16 mouse cellular contexts compared by ENCODE assay signal in genomic region chr11:51671376-51671775, GRCm38 (mm10). TPM values are rescaled to one million over a fixed set of nuclear protein-coding genes. Genes with fewer than 3 reads are reported as not detected.
DNase-seq lines count a peak whose midpoint lies in the region; ATAC-seq and TF ChIP-seq lines count a peak whose summit lies in the region.
"Had no signal": no experiment of that assay in that cellular context is flagged by ENCODE, and none has a peak within 500 bp of the region (broad histone marks: within the 10 kb centered on the region; RNA-seq: fewer than 3 reads in every experiment).

No protein-coding gene starts in this region.

- H3K9me3 ChIP-seq in intestine, postnatal 0 days (ENCODE audit: control insufficient read depth) = no peaks in the 10 kb centered on the region
- no peaks in the 10 kb centered on the region for H3K9me3 ChIP-seq in intestine, embryonic 15.5 days
- H3K9me3 ChIP-seq: heart, embryonic 12.5 days; hindbrain, embryonic 13.5 days had no signal

- no peak overlapping the region for H3K9ac ChIP-seq in intestine, postnatal 0 days (ENCODE audit: low read depth, low read length)
- no peak overlapping the region for H3K9ac ChIP-seq in intestine, embryonic 15.5 days
- H3K9ac ChIP-seq: heart, embryonic 12.5 days; hindbrain, embryonic 13.5 days had no signal

- no peak for TF ChIP-seq CTCF in intestine, postnatal 0 days (IDR thresholded peaks at IDR 0.05; ENCODE audit: low read depth)

- no peaks in the 10 kb centered on the region for H3K27me3 ChIP-seq in intestine, postnatal 0 days (replicated peaks; ENCODE audit: control insufficient read depth, insufficient read depth, low read length)
- H3K27me3 ChIP-seq in intestine, embryonic 15.5 days (replicated peaks) = no peaks in the 10 kb centered on the region
- H3K27me3 ChIP-seq: heart, embryonic 12.5 days; hindbrain, embryonic 13.5 days had no signal

- 0 out of 2 replicates have a peak, but pooled peaks have one; percentile 13 for ATAC-seq in intestine, postnatal 0 days
- ATAC-seq in intestine, embryonic 15.5 days = no peak
- ATAC-seq: forebrain, embryonic 16.5 days; hindbrain, postnatal 0 days had no signal

- H3K27ac ChIP-seq in intestine, postnatal 0 days (ENCODE audit: low read depth, low read length) = no peak overlapping the region
- no peak overlapping the region for H3K27ac ChIP-seq in intestine, embryonic 15.5 days
- H3K27ac ChIP-seq: hindbrain, embryonic 13.5 days; hindbrain, postnatal 0 days had no signal

- H3K36me3 ChIP-seq in intestine, postnatal 0 days (ENCODE audit: control insufficient read depth, insufficient read depth) = no peaks in the 10 kb centered on the region
- no peaks in the 10 kb centered on the region for H3K36me3 ChIP-seq in intestine, embryonic 15.5 days
- H3K36me3 ChIP-seq: heart, embryonic 12.5 days; hindbrain, embryonic 13.5 days had no signal

- intact Hi-C loops in gastrocnemius, postnatal 36 days (cut with DNase I) = no loop called here

- no peak overlapping the region for H3K4me3 ChIP-seq in intestine, postnatal 0 days (ENCODE audit: low read depth, low read length)
- no peak overlapping the region for H3K4me3 ChIP-seq in intestine, embryonic 15.5 days (replicated peaks)
- H3K4me3 ChIP-seq: heart, embryonic 12.5 days; hindbrain, embryonic 13.5 days had no signal

- DNase-seq in 3T3-L1 (ENCODE audit: low read depth, low spot score) = peak; percentile 88
- DNase-seq in MN1 (ENCODE audit: low spot score) = peak; percentile 51
- DNase-seq in gastrocnemius, postnatal 36 days = no peak
- DNase-seq in kidney, adult 9 months = no peak
- DNase-seq: adrenal gland, adult 8-10 months; adrenal gland, postnatal 36 days; cerebellum, adult 2 months; cerebellum, postnatal 10 days; gastrocnemius, postnatal 10 days; heart, postnatal 36 days had no signal

- no peaks in the 10 kb centered on the region for H3K4me1 ChIP-seq in intestine, postnatal 0 days (replicated peaks; ENCODE audit: control insufficient read depth, insufficient read depth, low read length)
- H3K4me1 ChIP-seq in intestine, embryonic 15.5 days (replicated peaks) = no peaks in the 10 kb centered on the region
- H3K4me1 ChIP-seq: heart, embryonic 12.5 days; hindbrain, embryonic 13.5 days had no signal

- WGBS in intestine, postnatal 0 days = 64% methylated on average over 2 of the region's 2 CpGs
- 80% methylated on average over 2 of the region's 2 CpGs for WGBS in intestine, embryonic 15.5 days

- no peak overlapping the region for H3K4me2 ChIP-seq in intestine, postnatal 0 days (replicated peaks; ENCODE audit: low read depth)
- no peak overlapping the region for H3K4me2 ChIP-seq in intestine, embryonic 15.5 days (replicated peaks)
- H3K4me2 ChIP-seq: heart, embryonic 12.5 days; hindbrain, embryonic 13.5 days had no signal

RNA-seq across cellular contexts. Expression of gene 0610009B22Rik, which starts 17.3 kb away (rescaled TPM):
- polyA plus RNA-seq in intestine, postnatal 0 days (2015; fragmentation: Nextera tagmentation; extraction: Ambion mirVana) = 110 and 113 TPM in 2 replicates
- 96.0 and 105 TPM in 2 replicates for polyA plus RNA-seq in intestine, embryonic 15.5 days (2015; fragmentation: Nextera tagmentation; extraction: Ambion mirVana)
- total RNA-seq in gastrocnemius, postnatal 36 days (2021) = 10 to 100 TPM; 31.8 to 32.0 TPM

RNA-seq across cellular contexts. Expression of gene D930048N14Rik, which starts 20.6 kb away (rescaled TPM):
- polyA plus RNA-seq in intestine, postnatal 0 days (2015; fragmentation: Nextera tagmentation; extraction: Ambion mirVana) = 1.1 and 1.3 TPM in 2 replicates
- polyA plus RNA-seq in intestine, embryonic 15.5 days (2015; fragmentation: Nextera tagmentation; extraction: Ambion mirVana) = 3.2 and 3.3 TPM in 2 replicates
- under 1 TPM; 0.18 to 0.30 TPM for total RNA-seq in gastrocnemius, postnatal 36 days (2021)

RNA-seq across cellular contexts. Expression of gene N4bp3, which starts 20.7 kb away (rescaled TPM):
- polyA plus RNA-seq in intestine, postnatal 0 days (2015; fragmentation: Nextera tagmentation; extraction: Ambion mirVana) = 8.5 and 8.8 TPM in 2 replicates
- polyA plus RNA-seq in intestine, embryonic 15.5 days (2015; fragmentation: Nextera tagmentation; extraction: Ambion mirVana) = 17.6 and 18.1 TPM in 2 replicates
- 1 to 10 TPM; 3.3 to 6.0 TPM for total RNA-seq in gastrocnemius, postnatal 36 days (2021)

RNA-seq across cellular contexts. Expression of gene Rmnd5b, which starts 35.7 kb away (rescaled TPM):
- 32.4 and 34.2 TPM in 2 replicates for polyA plus RNA-seq in intestine, postnatal 0 days (2015; fragmentation: Nextera tagmentation; extraction: Ambion mirVana)
- 38.2 and 42.6 TPM in 2 replicates for polyA plus RNA-seq in intestine, embryonic 15.5 days (2015; fragmentation: Nextera tagmentation; extraction: Ambion mirVana)
- total RNA-seq in gastrocnemius, postnatal 36 days (2021) = 10 to 100 TPM in 1 of 2 experiments, 1 to 10 TPM in 1; 8.5 to 12.1 TPM

RNA-seq across cellular contexts. Expression of gene Nhp2, which starts 51.8 kb away (rescaled TPM):
- polyA plus RNA-seq in intestine, postnatal 0 days (2015; fragmentation: Nextera tagmentation; extraction: Ambion mirVana) = 98.2 and 101 TPM in 2 replicates
- 172 and 184 TPM in 2 replicates for polyA plus RNA-seq in intestine, embryonic 15.5 days (2015; fragmentation: Nextera tagmentation; extraction: Ambion mirVana)
- 10 to 100 TPM; 21.0 to 24.7 TPM for total RNA-seq in gastrocnemius, postnatal 36 days (2021)

Comparison
In these comparisons a context has a peak if more than half of its experiments do, and no peak if none do; other contexts are left out.
1. DNase-seq: peak in 3T3-L1 (single experiment) and MN1 (single experiment); none in gastrocnemius, postnatal 36 days (0 of 2) and kidney, adult 9 months (single experiment).